Mouse (Mus musculus): ENCODE measurements at regions not wholly inside any gene's neighbourhood (a gene's known extent, or its start where the extent isn't known, plus 50 kb on each side); places are given as distances from the start of the nearest gene placed in this dataset.

GRCm38 (mm10) chr2:57828284-57828683, 169.4 kb upstream of the Galnt5 start:
- no peak for DNase-seq (ENCODE audit: low spot score)
- no peaks in the 10 kb centered on the region for H3K4me1 ChIP-seq (ENCODE audit: control insufficient read depth, insufficient read depth, low read length)
- H3K9me3 ChIP-seq (ENCODE audit: control insufficient read depth, low read length) = no peaks in the 10 kb centered on the region
- no peaks in the 10 kb centered on the region for H3K36me3 ChIP-seq (ENCODE audit: control insufficient read depth, insufficient read depth, low read length)
- ATAC-seq (ENCODE audit: insufficient number of reproducible peaks, low FRiP score, low TSS enrichment, low read depth) = no peak
- H3K9ac ChIP-seq (ENCODE audit: low read length) = no peak overlapping the region
- no peak overlapping the region for H3K4me2 ChIP-seq (ENCODE audit: low read depth, severe bottlenecking)
- 94% methylated on average over 2 of the region's 2 CpGs for WGBS
- no peak overlapping the region for H3K27ac ChIP-seq (replicated peaks; ENCODE audit: low read depth, low read length)
- no peaks in the 10 kb centered on the region for H3K27me3 ChIP-seq (ENCODE audit: control insufficient read depth, insufficient read depth, low read length)
- H3K4me3 ChIP-seq (ENCODE audit: low read depth, low read length) = no peak overlapping the region

GRCm38 (mm10) chr2:57832565-57833355, 164.9 kb upstream of the Galnt5 start:
- no peak overlapping the region for H3K4me3 ChIP-seq (ENCODE audit: low read depth, low read length)

GRCm38 (mm10) chr2:57845135-57845534, 152.5 kb upstream of the Galnt5 start:
- no peak for DNase-seq (ENCODE audit: low spot score)
- Histone ChIP-seq H3K4me3 (ENCODE audit: low read depth, low read length) (no peak overlapping the region), H3K4me1 (ENCODE audit: control insufficient read depth, insufficient read depth, low read length) (peaks cover 12% of the 10 kb centered on the region), H3K27me3 (ENCODE audit: control insufficient read depth, insufficient read depth, low read length) (no peaks in the 10 kb centered on the region), H3K9ac (ENCODE audit: low read length) (no peak overlapping the region), H3K4me2 (ENCODE audit: low read depth, severe bottlenecking) (no peak overlapping the region), H3K27ac (replicated peaks; ENCODE audit: low read depth, low read length) (no peak overlapping the region), H3K9me3 (ENCODE audit: control insufficient read depth, low read length) (no peaks in the 10 kb centered on the region), H3K36me3 (ENCODE audit: control insufficient read depth, insufficient read depth, low read length) (no peaks in the 10 kb centered on the region)
- 70% methylated on average over 1 of the region's 1 CpGs for WGBS
- ATAC-seq (ENCODE audit: insufficient number of reproducible peaks, low FRiP score, low TSS enrichment, low read depth) = no peak

More at GRCm38 (mm10) chr2:57832565-57833355, 164.9 kb upstream of the Galnt5 start:
- peak; percentile 63 for DNase-seq (ENCODE audit: low spot score)
- ATAC-seq (ENCODE audit: insufficient number of reproducible peaks, low FRiP score, low TSS enrichment, low read depth) = no peak
- WGBS = 61% methylated on average over 12 of the region's 12 CpGs
- Histone ChIP-seq H3K4me2 (ENCODE audit: low read depth, severe bottlenecking) (no peak overlapping the region), H3K9ac (ENCODE audit: low read length) (no peak overlapping the region), H3K27me3 (ENCODE audit: control insufficient read depth, insufficient read depth, low read length) (no peaks in the 10 kb centered on the region), H3K4me1 (ENCODE audit: control insufficient read depth, insufficient read depth, low read length) (no peaks in the 10 kb centered on the region), H3K9me3 (ENCODE audit: control insufficient read depth, low read length) (no peaks in the 10 kb centered on the region), H3K36me3 (ENCODE audit: control insufficient read depth, insufficient read depth, low read length) (no peaks in the 10 kb centered on the region), H3K27ac (replicated peaks; ENCODE audit: low read depth, low read length) (no peak overlapping the region)

GRCm38 (mm10) chr2:57847707-57848106, 150.0 kb upstream of the Galnt5 start:
- no peak for ATAC-seq (ENCODE audit: insufficient number of reproducible peaks, low FRiP score, low TSS enrichment, low read depth)
- H3K27ac ChIP-seq (replicated peaks; ENCODE audit: low read depth, low read length) = no peak overlapping the region
- H3K36me3 ChIP-seq (ENCODE audit: control insufficient read depth, insufficient read depth, low read length) = no peaks in the 10 kb centered on the region
- H3K27me3 ChIP-seq (ENCODE audit: control insufficient read depth, insufficient read depth, low read length) = no peaks in the 10 kb centered on the region
- WGBS = 48% methylated on average over 4 of the region's 4 CpGs
- H3K9me3 ChIP-seq (ENCODE audit: control insufficient read depth, low read length) = no peaks in the 10 kb centered on the region
- H3K4me2 ChIP-seq (ENCODE audit: low read depth, severe bottlenecking) = no peak overlapping the region
- H3K9ac ChIP-seq (ENCODE audit: low read length) = no peak overlapping the region
- H3K4me3 ChIP-seq (ENCODE audit: low read depth, low read length) = no peak overlapping the region
- peaks cover 12% of the 10 kb centered on the region for H3K4me1 ChIP-seq (ENCODE audit: control insufficient read depth, insufficient read depth, low read length)
- no peak for DNase-seq (ENCODE audit: low spot score)

- Histone ChIP-seq H3K27ac (replicated peaks; ENCODE audit: low read depth, low read length) (peak overlapping the region; percentile 39; the same call in 1 of the 2 replicates), H3K4me2 (ENCODE audit: low read depth, severe bottlenecking) (no peak overlapping the region), H3K4me1 (ENCODE audit: control insufficient read depth, insufficient read depth, low read length) (peaks cover 12% of the 10 kb centered on the region), H3K9ac (ENCODE audit: low read length) (no peak overlapping the region), H3K4me3 (ENCODE audit: low read depth, low read length) (no peak overlapping the region), H3K27me3 (ENCODE audit: control insufficient read depth, insufficient read depth, low read length) (no peaks in the 10 kb centered on the region), H3K36me3 (ENCODE audit: control insufficient read depth, insufficient read depth, low read length) (no peaks in the 10 kb centered on the region), H3K9me3 (ENCODE audit: control insufficient read depth, low read length) (no peaks in the 10 kb centered on the region)
- DNase-seq (ENCODE audit: low spot score) (no peak), ATAC-seq (ENCODE audit: insufficient number of reproducible peaks, low FRiP score, low TSS enrichment, low read depth) (0 out of 2 replicates have a peak, but pooled peaks have one; percentile 48)
- 25% methylated on average over 4 of the region's 4 CpGs for WGBS
Observed at GRCm38 (mm10) chr2:57849338-57850057, 148.2 kb upstream of the Galnt5 start.

GRCm38 (mm10) chr2:57850058-57850400, 147.7 kb upstream of the Galnt5 start:
- no peak for DNase-seq (ENCODE audit: low spot score)
- peak overlapping the region; percentile 39; the same call in 1 of the 2 replicates for H3K27ac ChIP-seq (replicated peaks; ENCODE audit: low read depth, low read length)
- WGBS = 61% methylated on average over 5 of the region's 5 CpGs

GRCm38 (mm10) chr2:57856524-57857107, 141.1 kb upstream of the Galnt5 start:
- Histone ChIP-seq H3K27me3 (ENCODE audit: control insufficient read depth, insufficient read depth, low read length) (no peaks in the 10 kb centered on the region), H3K36me3 (ENCODE audit: control insufficient read depth, insufficient read depth, low read length) (no peaks in the 10 kb centered on the region), H3K4me1 (ENCODE audit: control insufficient read depth, insufficient read depth, low read length) (no peaks in the 10 kb centered on the region), H3K9ac (ENCODE audit: low read length) (no peak overlapping the region), H3K4me3 (ENCODE audit: low read depth, low read length) (no peak overlapping the region), H3K9me3 (ENCODE audit: control insufficient read depth, low read length) (no peaks in the 10 kb centered on the region), H3K27ac (replicated peaks; ENCODE audit: low read depth, low read length) (no peak overlapping the region), H3K4me2 (ENCODE audit: low read depth, severe bottlenecking) (no peak overlapping the region)
- ATAC-seq (ENCODE audit: insufficient number of reproducible peaks, low FRiP score, low TSS enrichment, low read depth) (no peak), DNase-seq (ENCODE audit: low spot score) (no peak)
- WGBS = 83% methylated on average over 14 of the region's 14 CpGs

More at GRCm38 (mm10) chr2:57850058-57850400, 147.7 kb upstream of the Galnt5 start:
- no peaks in the 10 kb centered on the region for H3K9me3 ChIP-seq (ENCODE audit: control insufficient read depth, low read length)
- H3K4me2 ChIP-seq (ENCODE audit: low read depth, severe bottlenecking) = no peak overlapping the region
- H3K9ac ChIP-seq (ENCODE audit: low read length) = no peak overlapping the region
- H3K4me1 ChIP-seq (ENCODE audit: control insufficient read depth, insufficient read depth, low read length) = peaks cover 12% of the 10 kb centered on the region
- no peaks in the 10 kb centered on the region for H3K27me3 ChIP-seq (ENCODE audit: control insufficient read depth, insufficient read depth, low read length)
- no peak for ATAC-seq (ENCODE audit: insufficient number of reproducible peaks, low FRiP score, low TSS enrichment, low read depth)
- H3K36me3 ChIP-seq (ENCODE audit: control insufficient read depth, insufficient read depth, low read length) = no peaks in the 10 kb centered on the region
- no peak overlapping the region for H3K4me3 ChIP-seq (ENCODE audit: low read depth, low read length)

GRCm38 (mm10) chr2:57865289-57865688, 132.4 kb upstream of the Galnt5 start:
- Histone ChIP-seq H3K4me1 (ENCODE audit: control insufficient read depth, insufficient read depth, low read length) (no peaks in the 10 kb centered on the region), H3K27ac (replicated peaks; ENCODE audit: low read depth, low read length) (no peak overlapping the region), H3K36me3 (ENCODE audit: control insufficient read depth, insufficient read depth, low read length) (no peaks in the 10 kb centered on the region), H3K27me3 (ENCODE audit: control insufficient read depth, insufficient read depth, low read length) (no peaks in the 10 kb centered on the region), H3K9me3 (ENCODE audit: control insufficient read depth, low read length) (no peaks in the 10 kb centered on the region), H3K9ac (ENCODE audit: low read length) (no peak overlapping the region), H3K4me2 (ENCODE audit: low read depth, severe bottlenecking) (no peak overlapping the region), H3K4me3 (ENCODE audit: low read depth, low read length) (no peak overlapping the region)
- WGBS = 66% methylated on average over 1 of the region's 1 CpGs
- DNase-seq (ENCODE audit: low spot score) = no peak
- no peak for ATAC-seq (ENCODE audit: insufficient number of reproducible peaks, low FRiP score, low TSS enrichment, low read depth)

Measured in limb, embryonic 11.5 days (tissue).